Mouse (Mus musculus): ENCODE results near the gene Ghdc. TPM values are rescaled to one million over a fixed set of nuclear protein-coding genes. Genes with fewer than 3 reads are reported as not detected.

Gene Ghdc
- total RNA-seq, 2 experiments from 2014 or later, result 7.8 to 9.9 TPM

Other genes starting within 250 kb of the Ghdc start
- gene Acly, start 243.0 kb downstream of the Ghdc start, total RNA-seq (2021), result 10 to 100 TPM; 60.7 to 63.4 TPM
- gene Ttc25, start 225.3 kb downstream of the Ghdc start, total RNA-seq (2021), result under 1 TPM; 0.21 to 0.70 TPM
- 1 to 10 TPM; 6.3 to 7.3 TPM for gene Cnp, start 196.1 kb downstream of the Ghdc start, total RNA-seq (2021)
- gene Nkiras2, start 151.7 kb downstream of the Ghdc start, total RNA-seq (2021), result 10 to 100 TPM; 53.7 to 57.7 TPM
- gene Dnajc7, start 150.8 kb downstream of the Ghdc start, total RNA-seq (2021), result 100 to 1,000 TPM; 223 to 232 TPM
- under 1 TPM; 0.56 to 0.60 TPM for gene Zfp385c, start 78.5 kb downstream of the Ghdc start, total RNA-seq (2021)
- under 1 TPM; 0.62 to 0.83 TPM for gene Dhx58, start 66.7 kb downstream of the Ghdc start, total RNA-seq (2021)
- 10 to 100 TPM; 17.5 to 18.0 TPM for gene Kat2a, start 58.5 kb downstream of the Ghdc start, total RNA-seq (2021)
- gene Hspb9, start 57.1 kb downstream of the Ghdc start, total RNA-seq (2021), result not detected
- gene Rab5c, start 32.7 kb downstream of the Ghdc start, total RNA-seq (2021), result 10 to 100 TPM; 78.8 to 83.6 TPM
- gene Kcnh4, start 11.0 kb downstream of the Ghdc start, total RNA-seq (2021), result not detected
- not detected for gene Hcrt, start 8.0 kb downstream of the Ghdc start, total RNA-seq (2021)
- gene Stat5b, start 79.8 kb upstream of the Ghdc start, total RNA-seq (2021), result 10 to 100 TPM; 45.4 to 52.4 TPM
- 10 to 100 TPM; 15.7 to 17.4 TPM for gene Stat5a, start 88.4 kb upstream of the Ghdc start, total RNA-seq (2021)
- 100 to 1,000 TPM; 111 to 115 TPM for gene Stat3, start 168.6 kb upstream of the Ghdc start, total RNA-seq (2021)
- 100 to 1,000 TPM; 479 to 498 TPM for gene Cavin1, start 199.9 kb upstream of the Ghdc start, total RNA-seq (2021)
- gene Atp6v0a1, start 238.5 kb upstream of the Ghdc start, total RNA-seq (2021), result 100 to 1,000 TPM; 112 to 115 TPM

All from heart, postnatal 4 days (tissue).